Mouse (Mus musculus): ENCODE data around the gene Rnf167. TPM values are rescaled to one million over a fixed set of nuclear protein-coding genes. Genes with fewer than 3 reads are reported as not detected.
A peak's percentile ranks its signal among the peaks of the same experiment; 100 is the strongest.

Rnf167 gene
- polyA plus RNA-seq, 1 experiment from 2014 or later: 101 TPM

GRCm38 (mm10) chr11:70656456-70656927 is 9.5 kb downstream of the Rnf167 start:
- peak; percentile 66 for DNase-seq (ENCODE audit: low spot score)

GRCm38 (mm10) chr11:70656964-70657363 is 9.9 kb downstream of the Rnf167 start, which contains the start of gene Eno3:
TSS of gene Eno3 (plus strand) at chr11:70657202.
- DNase-seq (ENCODE audit: low spot score): no peak
- WGBS: 22% methylated on average over 3 of the region's 3 CpGs

More at GRCm38 (mm10) chr11:70656456-70656927, 9.5 kb downstream of the Rnf167 start:
- peaks cover 36% of the 10 kb centered on the region for H3K4me1 ChIP-seq (replicated peaks; ENCODE audit: control insufficient read depth, insufficient read depth, low read length)
- H3K36me3 ChIP-seq (ENCODE audit: control insufficient read depth, insufficient read depth, low read length): peaks cover 21% of the 10 kb centered on the region
- H3K4me3 ChIP-seq (ENCODE audit: low read depth, low read length): peak overlapping the region; percentile 100
- peak overlapping the region; percentile 98 for H3K4me2 ChIP-seq (ENCODE audit: low read length)
- H3K9me3 ChIP-seq (ENCODE audit: control insufficient read depth, low read length): no peaks in the 10 kb centered on the region
- H3K9ac ChIP-seq (ENCODE audit: low read length): peak overlapping the region; percentile 99
- no peaks in the 10 kb centered on the region for H3K27me3 ChIP-seq (replicated peaks; ENCODE audit: control insufficient read depth, insufficient read depth, low read length)
- 8% methylated on average over 16 of the region's 16 CpGs for WGBS
- H3K27ac ChIP-seq (ENCODE audit: low read depth): peak overlapping the region; percentile 98
- ATAC-seq (replicated peaks; ENCODE audit: low FRiP score, low TSS enrichment, low read depth): no peak

GRCm38 (mm10) chr11:70657573-70657972 is 10.5 kb downstream of the Rnf167 start:
- peaks cover 25% of the 10 kb centered on the region for H3K4me1 ChIP-seq (replicated peaks; ENCODE audit: control insufficient read depth, insufficient read depth, low read length)
- 0 out of 2 replicates have a peak overlapping the region, but pooled peaks have one; percentile 98 for H3K27ac ChIP-seq (ENCODE audit: low read depth)
- H3K9me3 ChIP-seq (ENCODE audit: control insufficient read depth, low read length): no peaks in the 10 kb centered on the region
- peaks cover 18% of the 10 kb centered on the region for H3K36me3 ChIP-seq (ENCODE audit: control insufficient read depth, insufficient read depth, low read length)
- no peak overlapping the region for H3K9ac ChIP-seq (ENCODE audit: low read length)
- WGBS: 45% methylated on average over 6 of the region's 6 CpGs
- H3K4me3 ChIP-seq (ENCODE audit: low read depth, low read length): no peak overlapping the region
- no peaks in the 10 kb centered on the region for H3K27me3 ChIP-seq (replicated peaks; ENCODE audit: control insufficient read depth, insufficient read depth, low read length)
- DNase-seq (ENCODE audit: low spot score): no peak
- peak overlapping the region; percentile 98 for H3K4me2 ChIP-seq (ENCODE audit: low read length)
- no peak for ATAC-seq (replicated peaks; ENCODE audit: low FRiP score, low TSS enrichment, low read depth)

More at GRCm38 (mm10) chr11:70656964-70657363, 9.9 kb downstream of the Rnf167 start, which contains the start of gene Eno3:
- Histone ChIP-seq H3K27ac (ENCODE audit: low read depth) (peak within 1 kb of the TSS; percentile 98), H3K4me1 (replicated peaks; ENCODE audit: control insufficient read depth, insufficient read depth, low read length) (peaks cover 31% of the 10 kb centered on the region), H3K9me3 (ENCODE audit: control insufficient read depth, low read length) (no peaks in the 10 kb centered on the region), H3K4me3 (ENCODE audit: low read depth, low read length) (peak within 1 kb of the TSS; percentile 100), H3K27me3 (replicated peaks; ENCODE audit: control insufficient read depth, insufficient read depth, low read length) (no peaks in the 10 kb centered on the region), H3K9ac (ENCODE audit: low read length) (peak within 1 kb of the TSS; percentile 99), H3K4me2 (ENCODE audit: low read length) (peak within 1 kb of the TSS; percentile 98), H3K36me3 (ENCODE audit: control insufficient read depth, insufficient read depth, low read length) (peaks cover 18% of the 10 kb centered on the region)
- ATAC-seq (replicated peaks; ENCODE audit: low FRiP score, low TSS enrichment, low read depth): no peak

GRCm38 (mm10) chr11:70657991-70658390 is 11.0 kb downstream of the Rnf167 start:
- ATAC-seq (replicated peaks; ENCODE audit: low FRiP score, low TSS enrichment, low read depth) (no peak), DNase-seq (ENCODE audit: low spot score) (no peak)
- no peak overlapping the region for H3K9ac ChIP-seq (ENCODE audit: low read length)
- no peak overlapping the region for H3K4me2 ChIP-seq (ENCODE audit: low read length)
- H3K36me3 ChIP-seq (ENCODE audit: control insufficient read depth, insufficient read depth, low read length): peaks cover 18% of the 10 kb centered on the region
- no peak overlapping the region for H3K27ac ChIP-seq (ENCODE audit: low read depth)
- no peaks in the 10 kb centered on the region for H3K27me3 ChIP-seq (replicated peaks; ENCODE audit: control insufficient read depth, insufficient read depth, low read length)
- 56% methylated on average over 9 of the region's 9 CpGs for WGBS
- H3K4me3 ChIP-seq (ENCODE audit: low read depth, low read length): no peak overlapping the region
- H3K9me3 ChIP-seq (ENCODE audit: control insufficient read depth, low read length): no peaks in the 10 kb centered on the region
- H3K4me1 ChIP-seq (replicated peaks; ENCODE audit: control insufficient read depth, insufficient read depth, low read length): peaks cover 23% of the 10 kb centered on the region

GRCm38 (mm10) chr11:70658521-70658920 is 11.5 kb downstream of the Rnf167 start:
- peaks cover 23% of the 10 kb centered on the region for H3K4me1 ChIP-seq (replicated peaks; ENCODE audit: control insufficient read depth, insufficient read depth, low read length)
- ATAC-seq (replicated peaks; ENCODE audit: low FRiP score, low TSS enrichment, low read depth) (no peak), DNase-seq (ENCODE audit: low spot score) (no peak)
- no peaks in the 10 kb centered on the region for H3K9me3 ChIP-seq (ENCODE audit: control insufficient read depth, low read length)
- WGBS: 92% methylated on average over 5 of the region's 5 CpGs
- no peaks in the 10 kb centered on the region for H3K27me3 ChIP-seq (replicated peaks; ENCODE audit: control insufficient read depth, insufficient read depth, low read length)
- H3K4me3 ChIP-seq (ENCODE audit: low read depth, low read length): no peak overlapping the region
- H3K36me3 ChIP-seq (ENCODE audit: control insufficient read depth, insufficient read depth, low read length): peaks cover 21% of the 10 kb centered on the region
- no peak overlapping the region for H3K4me2 ChIP-seq (ENCODE audit: low read length)
- H3K9ac ChIP-seq (ENCODE audit: low read length): no peak overlapping the region
- H3K27ac ChIP-seq (ENCODE audit: low read depth): no peak overlapping the region

GRCm38 (mm10) chr11:70658942-70659341 is 11.9 kb downstream of the Rnf167 start:
- peaks cover 25% of the 10 kb centered on the region for H3K36me3 ChIP-seq (ENCODE audit: control insufficient read depth, insufficient read depth, low read length)
- WGBS: 67% methylated on average over 8 of the region's 8 CpGs
- H3K27ac ChIP-seq (ENCODE audit: low read depth): no peak overlapping the region
- ATAC-seq (replicated peaks; ENCODE audit: low FRiP score, low TSS enrichment, low read depth) (no peak), DNase-seq (ENCODE audit: low spot score) (no peak)
- H3K9ac ChIP-seq (ENCODE audit: low read length): no peak overlapping the region
- H3K4me2 ChIP-seq (ENCODE audit: low read length): no peak overlapping the region
- H3K27me3 ChIP-seq (replicated peaks; ENCODE audit: control insufficient read depth, insufficient read depth, low read length): no peaks in the 10 kb centered on the region
- H3K4me3 ChIP-seq (ENCODE audit: low read depth, low read length): no peak overlapping the region
- H3K4me1 ChIP-seq (replicated peaks; ENCODE audit: control insufficient read depth, insufficient read depth, low read length): peaks cover 23% of the 10 kb centered on the region
- H3K9me3 ChIP-seq (ENCODE audit: control insufficient read depth, low read length): no peaks in the 10 kb centered on the region

- Histone ChIP-seq H3K4me1 (replicated peaks; ENCODE audit: control insufficient read depth, insufficient read depth, low read length) (peaks cover 23% of the 10 kb centered on the region), H3K27ac (ENCODE audit: low read depth) (no peak overlapping the region), H3K9me3 (ENCODE audit: control insufficient read depth, low read length) (no peaks in the 10 kb centered on the region), H3K9ac (ENCODE audit: low read length) (no peak overlapping the region), H3K4me3 (ENCODE audit: low read depth, low read length) (no peak overlapping the region), H3K36me3 (ENCODE audit: control insufficient read depth, insufficient read depth, low read length) (peaks cover 40% of the 10 kb centered on the region), H3K4me2 (ENCODE audit: low read length) (no peak overlapping the region), H3K27me3 (replicated peaks; ENCODE audit: control insufficient read depth, insufficient read depth, low read length) (no peaks in the 10 kb centered on the region)
- 85% methylated on average over 8 of the region's 8 CpGs for WGBS
- no peak for ATAC-seq (replicated peaks; ENCODE audit: low FRiP score, low TSS enrichment, low read depth)
- no peak for DNase-seq (ENCODE audit: low spot score)
These were observed 13.5 kb downstream of the Rnf167 start for GRCm38 (mm10) chr11:70660571-70660970.

GRCm38 (mm10) chr11:70663101-70663500 is 16.1 kb downstream of the Rnf167 start:
- Histone ChIP-seq H3K27ac (ENCODE audit: low read depth) (no peak overlapping the region), H3K9me3 (ENCODE audit: control insufficient read depth, low read length) (no peaks in the 10 kb centered on the region), H3K36me3 (ENCODE audit: control insufficient read depth, insufficient read depth, low read length) (peaks cover 54% of the 10 kb centered on the region), H3K4me2 (ENCODE audit: low read length) (no peak overlapping the region), H3K9ac (ENCODE audit: low read length) (no peak overlapping the region), H3K4me3 (ENCODE audit: low read depth, low read length) (no peak overlapping the region), H3K4me1 (replicated peaks; ENCODE audit: control insufficient read depth, insufficient read depth, low read length) (peaks cover 15% of the 10 kb centered on the region), H3K27me3 (replicated peaks; ENCODE audit: control insufficient read depth, insufficient read depth, low read length) (no peaks in the 10 kb centered on the region)
- WGBS: 92% methylated on average over 8 of the region's 8 CpGs
- ATAC-seq (replicated peaks; ENCODE audit: low FRiP score, low TSS enrichment, low read depth): no peak
- no peak for DNase-seq (ENCODE audit: low spot score)

- no peak for ATAC-seq (replicated peaks; ENCODE audit: low FRiP score, low TSS enrichment, low read depth)
- Histone ChIP-seq H3K27me3 (replicated peaks; ENCODE audit: control insufficient read depth, insufficient read depth, low read length) (no peaks in the 10 kb centered on the region), H3K36me3 (ENCODE audit: control insufficient read depth, insufficient read depth, low read length) (peaks cover 54% of the 10 kb centered on the region)
These were observed 16.9 kb downstream of the Rnf167 start for GRCm38 (mm10) chr11:70663957-70664356.

More at GRCm38 (mm10) chr11:70663957-70664356, 16.9 kb downstream of the Rnf167 start:
- no peak overlapping the region for H3K9ac ChIP-seq (ENCODE audit: low read length)
- no peak overlapping the region for H3K4me3 ChIP-seq (ENCODE audit: low read depth, low read length)
- DNase-seq (ENCODE audit: low spot score): no peak
- 92% methylated on average over 6 of the region's 6 CpGs for WGBS
- H3K27ac ChIP-seq (ENCODE audit: low read depth): no peak overlapping the region
- no peak overlapping the region for H3K4me2 ChIP-seq (ENCODE audit: low read length)
- H3K9me3 ChIP-seq (ENCODE audit: control insufficient read depth, low read length): no peaks in the 10 kb centered on the region
- H3K4me1 ChIP-seq (replicated peaks; ENCODE audit: control insufficient read depth, insufficient read depth, low read length): peaks cover 14% of the 10 kb centered on the region
